Mouse (Mus musculus): ENCODE results near the gene Ssx2ip.

DNA sequence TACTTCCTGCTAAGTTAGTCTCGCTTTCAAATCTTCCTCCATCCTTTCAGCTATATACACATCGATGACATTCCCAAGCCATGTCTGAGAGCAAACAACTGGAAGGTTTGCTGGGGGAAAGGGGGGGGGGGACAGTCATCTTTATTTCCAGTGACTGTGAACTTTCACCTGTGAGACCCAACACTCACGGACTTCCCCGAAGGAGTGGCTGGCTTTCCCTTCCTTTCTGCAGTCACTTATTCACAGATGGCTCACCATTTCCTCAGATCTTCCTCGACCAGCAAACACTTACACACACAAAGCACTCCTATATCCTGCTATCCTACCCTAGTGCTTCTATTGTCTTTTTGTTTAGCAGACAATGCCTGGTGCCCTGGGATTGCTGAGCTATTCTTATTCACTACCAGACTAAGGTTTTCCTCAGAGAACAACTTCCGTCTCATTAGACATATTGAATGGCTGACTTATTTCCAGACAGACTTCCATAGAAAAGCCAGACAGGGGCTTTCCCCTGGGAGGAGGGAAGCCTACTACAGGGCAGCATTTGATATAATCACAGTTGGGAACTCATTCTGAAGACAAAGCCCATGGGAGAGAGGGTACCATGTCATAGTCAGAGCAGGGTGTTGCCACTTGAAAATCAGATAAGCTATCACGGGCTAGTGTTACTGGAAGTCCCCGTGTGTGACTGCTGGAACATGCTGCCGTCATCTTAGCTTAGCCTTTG is 24.5 kb upstream of the Ssx2ip start:
- TF ChIP-seq CTCF (IDR thresholded peaks at IDR 0.05; ENCODE audit: low read depth) (no peak), EP300 (IDR thresholded peaks at IDR 0.05; ENCODE audit: low read depth) (no peak)

All from liver, postnatal 0 days (tissue).